Mouse (Mus musculus) erythroblast, embryonic 14.5 days (primary cell): ENCODE data around the gene Lrch1.

Source experiments
- GATA1 ChIP-seq: IDR thresholded peaks from 2 replicates; pipeline ENCODE4 v1.6.1; 2012; ENCODE audit warnings: low read length, inconsistent platforms, mixed read lengths
- TAL1 ChIP-seq: IDR thresholded peaks from 3 replicates; pipeline ENCODE4 v1.6.1; 2012; ENCODE audit warnings: low read length, inconsistent platforms, mixed read lengths

DNA sequence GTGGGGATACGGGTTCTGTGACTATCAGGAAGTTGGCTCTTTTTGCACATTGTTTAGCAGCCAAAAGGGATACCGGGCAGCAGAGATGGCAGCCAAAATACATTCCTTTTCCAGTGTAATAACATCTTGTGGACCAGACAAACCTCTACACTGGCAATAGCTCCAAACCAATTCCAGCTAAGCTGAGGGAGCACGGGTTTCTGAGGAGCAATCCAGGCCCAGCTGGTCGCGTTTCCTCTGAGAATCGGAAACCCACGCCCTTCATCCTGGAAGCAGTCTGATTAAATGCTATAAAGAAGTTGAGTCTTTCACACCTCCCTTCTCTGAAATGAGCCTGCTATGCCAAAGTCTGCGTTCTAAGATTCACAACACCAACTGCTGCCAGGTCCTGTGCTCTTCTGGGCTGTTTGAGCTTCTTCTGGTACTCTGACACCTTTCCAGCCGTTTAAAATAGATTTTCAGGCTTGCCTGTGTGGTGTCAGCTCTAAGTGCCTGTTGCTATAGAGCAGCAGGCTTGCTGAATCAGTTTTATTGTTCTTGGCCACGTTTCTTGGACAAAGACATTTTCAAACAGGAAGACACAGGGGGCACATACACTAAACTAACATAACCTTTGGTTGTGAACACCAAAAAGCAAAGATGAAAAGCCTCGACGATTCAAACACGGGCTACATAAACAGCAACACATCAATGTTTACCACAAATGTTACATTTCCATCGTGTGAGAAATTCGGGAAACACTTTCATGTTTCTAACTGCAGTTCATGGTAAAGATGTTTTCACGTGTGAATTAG lies 94.5 kb downstream of the Lrch1 start:
- no peak for TF ChIP-seq TAL1
- TF ChIP-seq GATA1, result no peak
